Mouse (Mus musculus): ENCODE data around the gene Smad3.

DNA sequence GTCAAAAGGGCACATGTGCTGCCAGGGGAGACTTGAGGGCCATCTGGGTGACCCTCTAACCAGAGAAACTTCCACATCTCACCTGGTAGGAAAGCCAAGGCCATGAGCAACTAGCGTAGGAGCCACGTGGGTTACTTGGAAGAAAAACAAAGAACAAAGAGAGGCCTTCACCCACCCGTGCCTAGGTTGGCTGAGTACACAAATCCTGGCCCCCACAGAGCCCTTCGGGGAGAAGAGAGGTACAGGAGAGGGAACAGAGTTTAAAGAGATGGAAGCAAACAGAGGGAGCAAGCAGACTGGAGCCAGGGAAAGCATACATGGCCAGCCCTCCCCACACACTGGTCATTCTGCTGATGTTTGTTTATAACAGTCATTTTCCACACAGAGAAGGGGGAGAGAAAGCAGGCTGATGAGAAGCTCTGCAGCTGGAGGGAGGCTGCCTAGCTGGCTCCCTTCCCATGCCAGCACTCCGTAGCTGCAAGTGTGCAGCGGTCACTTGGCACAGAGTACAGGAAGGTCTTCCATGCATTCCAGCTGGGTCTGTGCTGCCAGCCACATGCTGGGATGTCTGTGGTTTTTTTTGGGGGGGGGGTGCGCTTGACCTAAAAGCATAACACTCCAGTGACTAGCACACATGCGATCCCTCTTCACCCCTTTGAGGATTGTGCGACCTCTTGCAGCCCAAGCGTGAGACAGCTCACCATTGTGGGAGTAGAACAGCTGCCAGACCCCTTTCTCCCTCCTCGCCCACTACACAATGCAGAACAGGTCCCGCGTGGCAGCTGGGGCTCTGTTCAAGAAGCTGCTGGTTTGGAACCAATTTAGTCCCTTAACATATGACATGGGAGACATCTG lies 92.8 kb downstream of the Smad3 start:
- no peak for TF ChIP-seq POLR2A (IDR thresholded peaks at IDR 0.05; ENCODE audit: low read depth, low read length)
- no peak for TF ChIP-seq CTCF (IDR thresholded peaks at IDR 0.05; ENCODE audit: extremely low read depth, insufficient read depth, insufficient read length, insufficient replicate concordance)

Data from spleen, adult 2 months (tissue).